Mouse (Mus musculus) midbrain, embryonic 14.5 days (tissue): ENCODE data around the gene Pxmp4. TPM values are rescaled to one million over a fixed set of nuclear protein-coding genes. Genes with fewer than 3 reads are reported as not detected.

ENCODE experiments used
- ATAC-seq: fragments of 200-750 bp; cut with Nextera tagmentation; 2 replicates; pipeline ENCODE4 v1.8.0; 2017; ENCODE audit warnings: moderate number of reproducible peaks, moderate library complexity; ENCODE audit not compliant: low FRiP score, low TSS enrichment
- DNase-seq: peaks from one replicate; pipeline ENCODE4 v3.0.0-alpha.2; 2015
- H3K27ac ChIP-seq: fragments of 300-500 bp; sonication (generic); replicated peaks from 2 replicates; pipeline ENCODE4 v1.5.1; 2014; ENCODE audit warnings: mild to moderate bottlenecking, low read depth, low read length, moderate library complexity
- H3K27me3 ChIP-seq: fragments of 300-500 bp; sonication (generic); 2 replicates; pipeline ENCODE4 v1.6.1; 2014; ENCODE audit warnings: low read length, control low read depth, mixed read lengths; ENCODE audit not compliant: control insufficient read depth, insufficient read depth
- H3K36me3 ChIP-seq: fragments of 300-500 bp; sonication (generic); 2 replicates; pipeline ENCODE4 v1.6.1; 2014; ENCODE audit warnings: low read length, control low read depth; ENCODE audit not compliant: control insufficient read depth, insufficient read depth
- H3K4me1 ChIP-seq: fragments of 300-500 bp; sonication (generic); 2 replicates; pipeline ENCODE4 v1.6.1; 2014; ENCODE audit warnings: mild to moderate bottlenecking, antibody characterized with exemption, low read length, control low read depth; ENCODE audit not compliant: control insufficient read depth, insufficient read depth
- H3K4me2 ChIP-seq: fragments of 300-500 bp; sonication (generic); 2 replicates; pipeline ENCODE4 v1.6.1; 2014; ENCODE audit warnings: mild to moderate bottlenecking, low read length, moderate library complexity
- H3K4me3 ChIP-seq: fragments of 300-500 bp; sonication (generic); replicated peaks from 2 replicates; pipeline ENCODE4 v1.5.1; 2014; ENCODE audit warnings: low read depth, low read length
- H3K9ac ChIP-seq: fragments of 300-500 bp; sonication (generic); replicated peaks from 2 replicates; pipeline ENCODE4 v1.6.1; 2014; ENCODE audit warnings: mild to moderate bottlenecking, low read length, moderate library complexity
- H3K9me3 ChIP-seq: fragments of 300-500 bp; sonication (generic); 2 replicates; pipeline ENCODE4 v1.6.1; 2016; ENCODE audit warnings: low read length, control low read depth, mixed read lengths; ENCODE audit not compliant: control insufficient read depth
- WGBS: fragments of 180-500 bp; shearing (Covaris S2); extraction: QIAGEN DNeasy Blood & Tissue Kit; methylation state at CpG from one replicate; pipeline ENCODE4 v1.1.7; 2014; 5-methylcytosine and 5-hydroxymethylcytosine counted together
- polyA plus RNA-seq: library from polyadenylated mRNA; unstranded; fragments of >200 nt; fragmentation: Nextera tagmentation; extraction: Ambion mirVana; gene quantifications from 2 replicates; pipeline ENCODE4 v1.2.1, GENCODE M21; 2014

Gene Pxmp4
- polyA plus RNA-seq, 1 experiment from 2014 or later: 14.2 TPM

DNA sequence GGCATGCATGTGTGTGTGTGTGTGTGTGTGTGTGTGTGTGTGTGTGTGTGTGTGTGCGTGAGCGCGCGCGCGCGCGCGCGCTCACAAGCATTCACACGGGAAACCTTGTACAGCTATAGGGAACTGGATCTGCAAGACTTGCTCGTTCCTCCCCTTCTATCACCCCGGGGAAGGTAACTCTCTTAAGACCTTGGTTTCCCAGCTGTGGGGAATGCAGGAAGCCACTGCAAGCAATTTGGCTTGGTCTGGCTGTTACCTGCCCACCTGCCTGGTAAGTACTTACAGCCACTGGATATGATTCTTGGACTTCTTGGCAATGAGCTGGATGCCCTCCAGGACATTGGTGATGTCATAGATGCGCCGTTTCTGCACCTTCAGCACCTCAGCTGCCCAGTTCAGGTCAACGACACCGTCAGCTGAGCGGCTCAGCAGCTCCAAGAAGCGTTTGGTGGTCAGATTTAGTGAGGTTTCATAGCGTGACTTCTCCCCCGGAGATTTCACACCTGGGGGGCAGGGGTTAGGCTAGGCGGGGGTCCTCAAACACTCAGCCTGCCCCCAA, 39.8 kb downstream of the Pxmp4 start:
- Histone ChIP-seq H3K9me3 (no peaks in the 10 kb centered on the region), H3K27ac (no peak overlapping the region), H3K9ac (no peak overlapping the region), H3K27me3 (no peaks in the 10 kb centered on the region), H3K4me2 (no peak overlapping the region), H3K4me1 (peaks cover 13% of the 10 kb centered on the region), H3K4me3 (no peak overlapping the region), H3K36me3 (no peaks in the 10 kb centered on the region)
- ATAC-seq (no peak), DNase-seq (no peak)
- WGBS: 95% methylated on average over 22 of the region's 22 CpGs

DNA sequence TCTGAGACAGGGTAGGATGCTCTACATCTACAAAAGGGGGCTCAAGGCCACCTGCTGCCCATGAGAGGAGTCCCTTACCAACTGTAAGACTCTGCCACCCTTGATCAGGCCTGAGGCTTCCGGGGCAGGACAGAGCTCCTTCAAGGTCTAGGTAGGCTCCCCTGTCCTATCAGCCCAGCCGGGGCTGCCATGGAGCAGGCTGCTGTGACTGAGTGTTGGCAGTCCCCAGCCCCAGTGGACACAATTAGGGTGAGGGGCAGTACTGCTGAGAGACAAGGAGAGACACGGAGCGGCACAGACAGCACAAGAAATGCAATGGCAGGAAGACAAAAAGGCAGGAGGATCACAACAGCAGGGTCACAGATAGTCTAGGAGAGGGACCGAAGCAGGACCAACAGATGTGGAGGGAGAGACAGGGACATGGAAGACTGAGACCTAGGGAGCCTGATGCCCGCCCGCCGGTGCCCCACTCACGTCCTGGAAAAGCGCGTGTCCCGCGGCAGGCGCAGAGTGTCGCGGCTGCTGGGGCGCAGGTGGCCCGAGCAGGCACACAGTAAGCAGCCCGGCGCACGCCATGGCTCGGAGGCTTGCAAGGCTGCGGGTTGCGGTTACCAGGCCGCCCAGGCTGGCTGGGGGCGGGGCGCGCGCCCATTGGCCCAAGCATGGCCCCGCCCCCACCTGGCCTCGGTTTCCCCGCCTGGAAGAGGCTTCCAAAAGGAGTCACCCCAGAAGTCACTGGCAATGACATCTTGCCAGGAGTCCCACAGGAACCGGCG, 45.1 kb downstream of the Pxmp4 start, which contains the start of gene Necab3:
Gene Necab3 (minus strand): TSS at position 627 of the 776 bp plus-strand sequence.
- Histone ChIP-seq H3K9me3 (no peaks in the 10 kb centered on the region), H3K4me3 (peak within 1 kb of the TSS; percentile 36), H3K9ac (peak within 1 kb of the TSS; percentile 54), H3K4me2 (peak within 1 kb of the TSS; percentile 74), H3K4me1 (peaks cover 18% of the 10 kb centered on the region), H3K27ac (no peak within 1 kb of the TSS; the same call in 1 of the 2 replicates), H3K36me3 (no peaks in the 10 kb centered on the region), H3K27me3 (no peaks in the 10 kb centered on the region)
- ATAC-seq (peak; percentile 65), DNase-seq (peak; percentile 78)
- WGBS: 3% methylated on average over 34 of the region's 34 CpGs

DNA sequence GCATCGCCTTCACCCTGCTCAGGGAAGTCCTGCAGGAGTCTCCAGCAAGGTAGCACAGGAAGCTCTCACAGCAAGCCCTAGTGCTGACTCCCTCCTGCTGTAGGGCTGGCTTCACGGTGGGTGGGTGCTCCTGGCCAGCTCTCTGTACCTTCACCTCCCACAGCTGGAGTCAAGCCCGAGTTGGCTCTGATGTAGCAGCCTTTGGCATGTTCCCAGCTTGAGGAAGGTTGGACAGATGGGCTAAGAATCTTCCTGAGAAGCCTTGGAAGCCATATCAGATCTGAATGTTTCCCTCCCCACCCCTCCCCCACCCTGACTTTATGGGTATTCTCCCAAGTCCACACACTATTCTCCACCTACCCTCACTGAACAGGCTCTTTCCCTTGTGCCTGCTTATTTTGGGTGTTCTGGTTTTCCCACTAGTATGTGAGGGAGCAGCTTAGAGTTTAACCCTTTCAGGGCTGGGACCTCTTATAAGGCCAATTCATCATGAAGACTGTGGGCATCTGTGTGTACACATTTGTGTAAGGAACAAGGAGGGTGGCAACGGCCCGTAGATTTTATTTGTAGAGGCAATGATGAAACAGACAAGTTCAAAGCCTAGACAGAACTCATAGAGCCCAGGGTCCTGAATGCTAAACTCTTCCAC, 46.2 kb downstream of the Pxmp4 start:
- Histone ChIP-seq H3K4me3 (no peak overlapping the region), H3K4me1 (peaks cover 20% of the 10 kb centered on the region), H3K27me3 (no peaks in the 10 kb centered on the region; the same call in 1 of the 2 replicates), H3K4me2 (peak overlapping the region; percentile 74), H3K27ac (peak overlapping the region; percentile 20; the same call in 1 of the 2 replicates), H3K9me3 (no peaks in the 10 kb centered on the region), H3K36me3 (no peaks in the 10 kb centered on the region), H3K9ac (no peak overlapping the region)
- DNase-seq (peak; percentile 44), ATAC-seq (no peak)
- WGBS: 48% methylated on average over 5 of the region's 5 CpGs

GRCm38 (mm10) chr2:154555235-154555634, 48.3 kb downstream of the Pxmp4 start:
- DNase-seq: no peak
- Histone ChIP-seq H3K4me2 (no peak overlapping the region), H3K36me3 (no peaks in the 10 kb centered on the region), H3K9me3 (no peaks in the 10 kb centered on the region), H3K4me3 (no peak overlapping the region), H3K27me3 (peaks cover 7% of the 10 kb centered on the region; the same call in 1 of the 2 replicates), H3K27ac (no peak overlapping the region), H3K9ac (no peak overlapping the region), H3K4me1 (peaks cover 27% of the 10 kb centered on the region)
- no peak for ATAC-seq
- 79% methylated on average over 6 of the region's 6 CpGs for WGBS

DNA sequence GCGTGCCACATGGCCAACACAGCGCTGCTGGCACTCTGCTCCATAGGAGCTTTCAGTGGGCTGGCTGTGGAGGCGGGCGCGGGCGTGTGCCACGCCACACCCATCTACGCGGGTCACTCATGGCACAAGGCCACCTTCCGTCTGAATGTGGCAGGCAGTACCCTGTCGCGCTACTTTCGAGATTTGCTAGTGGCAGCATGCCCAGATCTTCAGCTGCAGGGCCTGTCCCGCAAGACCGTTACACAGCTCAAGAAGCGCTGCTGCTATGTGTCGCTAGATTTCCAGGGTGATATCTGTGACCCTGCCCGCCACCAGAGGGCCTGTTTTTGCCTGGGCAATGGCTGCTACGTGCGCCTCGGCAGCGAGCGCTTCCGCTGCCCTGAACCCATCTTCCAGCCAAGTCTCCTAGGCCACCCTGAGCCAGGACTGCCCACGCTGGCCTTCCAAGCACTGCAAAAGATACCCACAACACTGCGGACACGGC, 51.0 kb downstream of the Pxmp4 start:
- H3K9me3 ChIP-seq: no peaks in the 10 kb centered on the region
- 28% methylated on average over 27 of the region's 27 CpGs for WGBS
- H3K4me3 ChIP-seq: no peak overlapping the region
- H3K4me2 ChIP-seq: peak overlapping the region; percentile 30
- peak overlapping the region; percentile 49 for H3K27ac ChIP-seq
- peaks cover 20% of the 10 kb centered on the region for H3K4me1 ChIP-seq
- no peaks in the 10 kb centered on the region for H3K36me3 ChIP-seq
- no peak overlapping the region for H3K9ac ChIP-seq
- ATAC-seq (peak; percentile 35; the same call in 1 of the 2 replicates), DNase-seq (peak; percentile 76)
- peaks cover 7% of the 10 kb centered on the region; the same call in 1 of the 2 replicates for H3K27me3 ChIP-seq

DNA sequence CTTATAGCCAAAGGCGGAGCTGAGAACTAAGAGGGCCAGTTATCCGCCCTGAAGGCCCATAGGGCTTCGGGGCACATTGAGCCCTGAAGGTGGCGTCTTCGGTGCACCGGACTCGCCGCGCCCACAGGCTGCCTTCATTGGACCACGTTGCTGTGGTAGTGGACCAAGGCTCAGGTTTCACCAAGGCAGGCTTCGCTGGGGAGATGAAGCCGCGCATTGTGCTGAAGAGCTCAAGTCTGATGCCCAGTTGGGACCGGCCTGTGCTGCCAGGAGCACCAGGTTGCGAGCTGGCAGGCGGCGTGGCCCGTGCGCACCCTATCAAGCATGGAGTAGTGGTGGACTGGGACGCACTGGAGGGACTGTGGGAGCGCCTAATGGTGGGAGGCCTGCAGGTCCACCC, 51.6 kb downstream of the Pxmp4 start:
- H3K4me3 ChIP-seq: no peak overlapping the region
- WGBS: 43% methylated on average over 21 of the region's 21 CpGs
- H3K27ac ChIP-seq: no peak overlapping the region
- H3K9me3 ChIP-seq: no peaks in the 10 kb centered on the region
- H3K9ac ChIP-seq: no peak overlapping the region
- H3K4me1 ChIP-seq: peaks cover 18% of the 10 kb centered on the region
- peak overlapping the region; percentile 30 for H3K4me2 ChIP-seq
- H3K36me3 ChIP-seq: no peaks in the 10 kb centered on the region
- peak; percentile 3; the same call in 1 of the 2 replicates for ATAC-seq
- peaks cover 7% of the 10 kb centered on the region; the same call in 1 of the 2 replicates for H3K27me3 ChIP-seq
- no peak for DNase-seq

DNA sequence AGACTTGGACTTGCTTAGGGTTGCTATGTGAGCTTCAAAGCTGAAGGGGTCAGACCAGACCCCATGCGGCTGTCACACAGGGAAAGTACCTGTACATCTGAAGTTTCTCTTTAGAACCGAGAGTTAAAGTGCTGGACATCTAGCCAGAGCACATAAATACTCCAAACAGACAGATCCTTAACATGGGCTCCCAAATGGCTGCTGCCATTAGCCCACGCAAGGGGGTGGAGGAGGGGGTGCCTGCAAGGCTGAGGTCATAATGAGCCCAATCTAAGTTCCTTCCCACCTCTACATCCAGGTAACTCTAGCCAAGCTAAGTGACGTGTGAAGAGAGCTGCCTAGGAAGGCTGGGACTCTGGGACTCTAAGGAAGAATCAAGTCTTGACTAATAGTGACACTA, 52.0 kb downstream of the Pxmp4 start, which contains the start of gene Actl10:
Gene Actl10 (plus strand): TSS at position 301 of the 400 bp plus-strand sequence.
- 87% methylated on average over 4 of the region's 4 CpGs for WGBS

GRCm38 (mm10) chr2:154550937-154551336, 52.6 kb downstream of the Pxmp4 start:
- Histone ChIP-seq H3K4me2 (no peak overlapping the region), H3K36me3 (0 out of 2 replicates have a peak, but pooled peaks cover under 1% of the 10 kb centered on the region), H3K27ac (no peak overlapping the region), H3K9me3 (no peaks in the 10 kb centered on the region), H3K4me1 (peaks cover 18% of the 10 kb centered on the region), H3K4me3 (no peak overlapping the region), H3K27me3 (peaks cover 7% of the 10 kb centered on the region; the same call in 1 of the 2 replicates), H3K9ac (no peak overlapping the region)
- 96% methylated on average over 2 of the region's 2 CpGs for WGBS
- no peak for ATAC-seq
- no peak for DNase-seq

More for the DNA sequence above, 52.0 kb downstream of the Pxmp4 start, which contains the start of gene Actl10:
- no peaks in the 10 kb centered on the region for H3K36me3 ChIP-seq
- ATAC-seq (no peak), DNase-seq (no peak)
- peak within 1 kb of the TSS; percentile 30 for H3K4me2 ChIP-seq
- H3K27me3 ChIP-seq: peaks cover 7% of the 10 kb centered on the region; the same call in 1 of the 2 replicates
- no peaks in the 10 kb centered on the region for H3K9me3 ChIP-seq
- no peak within 1 kb of the TSS for H3K9ac ChIP-seq
- no peak within 1 kb of the TSS for H3K4me3 ChIP-seq
- H3K27ac ChIP-seq: peak within 1 kb of the TSS; percentile 49; the same call in 1 of the 2 replicates
- peaks cover 18% of the 10 kb centered on the region for H3K4me1 ChIP-seq
